Mouse (Mus musculus): Measurements from ENCODE around the gene Arhgef33.
"Not testable (repeated sequence)": the region's sequence is repeated elsewhere in the genome, so short reads cannot be mapped to it uniquely, and the experiment has no call there.

The Arhgef33 gene

GRCm38 (mm10) chr17:80307251-80307650 lies at the start of gene Arhgef33:
TSS of gene Arhgef33 (plus strand) at chr17:80307407.
- no peak for DNase-seq (ENCODE audit: low read depth, low spot score)

- no peak for DNase-seq (ENCODE audit: low read depth, low spot score)
These were observed 40.1 kb upstream of the Arhgef33 start for GRCm38 (mm10) chr17:80267065-80267464.

GRCm38 (mm10) chr17:80268151-80268550 lies 39.1 kb upstream of the Arhgef33 start:
- no peak for DNase-seq (ENCODE audit: low read depth, low spot score)

- DNase-seq (ENCODE audit: low read depth, low spot score): not testable (repeated sequence)
These were observed 36.6 kb upstream of the Arhgef33 start for GRCm38 (mm10) chr17:80270622-80271021.

GRCm38 (mm10) chr17:80278255-80278654 lies 29.0 kb upstream of the Arhgef33 start:
- no peak for DNase-seq (ENCODE audit: low read depth, low spot score)

GRCm38 (mm10) chr17:80279340-80280070 lies 27.7 kb upstream of the Arhgef33 start:
- no peak for DNase-seq (ENCODE audit: low read depth, low spot score)

- DNase-seq (ENCODE audit: low read depth, low spot score): no peak
These were observed 22.8 kb upstream of the Arhgef33 start for GRCm38 (mm10) chr17:80284446-80284845.

- no peak for DNase-seq (ENCODE audit: low read depth, low spot score)
These were observed 19.2 kb upstream of the Arhgef33 start for GRCm38 (mm10) chr17:80288012-80288411.

GRCm38 (mm10) chr17:80289280-80290073 lies 17.7 kb upstream of the Arhgef33 start:
- DNase-seq (ENCODE audit: low read depth, low spot score): peak; percentile 4

GRCm38 (mm10) chr17:80290074-80290657 lies 17.0 kb upstream of the Arhgef33 start, which contains the start of the genes Morn2 and Dhx57:
TSS of gene Morn2 (plus strand) at chr17:80290203.
TSS of gene Dhx57 (minus strand) at chr17:80290476.
- peak; percentile 97 for DNase-seq (ENCODE audit: low read depth, low spot score)

GRCm38 (mm10) chr17:80291148-80291547 lies 16.1 kb upstream of the Arhgef33 start:
- DNase-seq (ENCODE audit: low read depth, low spot score): peak; percentile 58

GRCm38 (mm10) chr17:80295258-80295657 lies 11.9 kb upstream of the Arhgef33 start:
- DNase-seq (ENCODE audit: low read depth, low spot score): no peak

- DNase-seq (ENCODE audit: low read depth, low spot score): no peak
These were observed 8.4 kb upstream of the Arhgef33 start for GRCm38 (mm10) chr17:80298844-80299243.

- DNase-seq (ENCODE audit: low read depth, low spot score): no peak
These were observed 4.6 kb downstream of the Arhgef33 start for GRCm38 (mm10) chr17:80311761-80312160.

- DNase-seq (ENCODE audit: low read depth, low spot score): no peak
These were observed 5.2 kb downstream of the Arhgef33 start for GRCm38 (mm10) chr17:80312405-80312804.

- DNase-seq (ENCODE audit: low read depth, low spot score): no peak
These were observed 15.0 kb downstream of the Arhgef33 start for GRCm38 (mm10) chr17:80322228-80322627.

GRCm38 (mm10) chr17:80323015-80323414 lies 15.8 kb downstream of the Arhgef33 start:
- DNase-seq (ENCODE audit: low read depth, low spot score): no peak

GRCm38 (mm10) chr17:80323658-80324057 lies 16.5 kb downstream of the Arhgef33 start:
- no peak for DNase-seq (ENCODE audit: low read depth, low spot score)

- no peak for DNase-seq (ENCODE audit: low read depth, low spot score)
These were observed 17.3 kb downstream of the Arhgef33 start for GRCm38 (mm10) chr17:80324521-80324920.

- no peak for DNase-seq (ENCODE audit: low read depth, low spot score)
These were observed 18.2 kb downstream of the Arhgef33 start for GRCm38 (mm10) chr17:80325456-80325855.

- no peak for DNase-seq (ENCODE audit: low read depth, low spot score)
These were observed 19.2 kb downstream of the Arhgef33 start for GRCm38 (mm10) chr17:80326431-80326830.

GRCm38 (mm10) chr17:80332386-80332785 lies 25.2 kb downstream of the Arhgef33 start:
- DNase-seq (ENCODE audit: low read depth, low spot score): no peak

All from mesoderm, embryonic 11.5 days (tissue).